Mouse (Mus musculus): Measurements from ENCODE around the gene Mia2. TPM values are rescaled to one million over a fixed set of nuclear protein-coding genes. Genes with fewer than 3 reads are reported as not detected.

Mia2 gene
- total and polyA plus RNA-seq, 2 experiments = 87.2 to 268 TPM

DNA sequence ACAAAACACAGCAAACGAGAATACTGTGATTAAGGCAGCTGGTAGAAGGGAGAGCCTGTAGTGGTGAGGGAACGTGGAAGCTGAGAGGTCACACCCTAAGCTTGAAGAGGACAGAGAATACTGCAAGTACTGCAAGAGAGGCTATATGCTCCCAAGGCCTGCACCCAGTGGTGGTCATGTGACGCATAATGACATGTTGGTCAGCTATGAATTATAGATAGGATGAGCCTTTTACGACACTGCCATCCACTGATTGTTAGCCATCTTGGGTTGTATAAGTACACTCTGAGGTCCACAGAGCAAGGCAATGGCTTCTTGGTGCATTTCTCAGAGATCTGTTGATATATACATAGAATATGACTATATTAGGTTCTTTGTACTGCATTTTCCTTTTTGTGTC lies 71.0 kb downstream of the Mia2 start:
- TF ChIP-seq POLR2A (IDR thresholded peaks at IDR 0.05; ENCODE audit: extremely low read depth, insufficient read depth, low read length) = no peak
- no peak for TF ChIP-seq CTCF (IDR thresholded peaks at IDR 0.05; ENCODE audit: low read depth, low read length)
- H3K9ac ChIP-seq (ENCODE audit: low read depth, low read length) = no peak overlapping the region
- no peak for DNase-seq (ENCODE audit: extremely low read depth, low read depth, low spot score)
- no peaks in the 10 kb centered on the region; the same call in 1 of the 2 replicates for H3K79me2 ChIP-seq (ENCODE audit: control insufficient read depth, insufficient read depth, low read length)
- 93% methylated on average over 4 of the region's 4 CpGs for WGBS
- no peaks in the 10 kb centered on the region for H3K4me1 ChIP-seq (ENCODE audit: control insufficient read depth, insufficient read depth, low read length)
- H3K27me3 ChIP-seq (ENCODE audit: control insufficient read depth, insufficient read depth, low read length) = no peaks in the 10 kb centered on the region
- H3K36me3 ChIP-seq (ENCODE audit: control insufficient read depth, insufficient read depth, low read length) = peaks cover 76% of the 10 kb centered on the region
- H3K27ac ChIP-seq (replicated peaks; ENCODE audit: insufficient read depth, low read depth, low read length) = no peak overlapping the region
- no peak overlapping the region for H3K4me3 ChIP-seq (ENCODE audit: insufficient read depth, low read depth, low read length)

DNA sequence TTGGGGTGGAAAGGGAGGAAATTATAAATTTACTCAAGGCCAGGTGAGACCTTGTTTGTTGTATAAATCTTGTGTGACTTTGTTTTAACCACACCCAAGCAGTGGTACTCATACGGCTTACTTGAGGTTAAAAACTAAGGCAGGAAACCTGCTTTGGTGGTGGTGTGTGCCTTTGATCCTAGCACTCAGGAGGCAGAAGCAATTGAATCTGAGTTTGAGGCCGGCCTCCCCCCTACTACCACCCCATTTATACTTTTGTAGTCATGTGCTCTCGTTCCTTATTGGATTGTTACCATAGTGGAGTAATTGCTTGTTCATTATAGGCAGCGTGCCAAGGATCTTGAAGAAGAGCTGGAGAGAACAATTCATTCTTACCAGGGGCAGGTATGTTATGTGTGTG lies 74.3 kb downstream of the Mia2 start:
- Histone ChIP-seq H3K79me2 (ENCODE audit: control insufficient read depth, insufficient read depth, low read length) (no peaks in the 10 kb centered on the region; the same call in 1 of the 2 replicates), H3K4me3 (ENCODE audit: insufficient read depth, low read depth, low read length) (no peak overlapping the region), H3K27me3 (ENCODE audit: control insufficient read depth, insufficient read depth, low read length) (no peaks in the 10 kb centered on the region), H3K36me3 (ENCODE audit: control insufficient read depth, insufficient read depth, low read length) (peaks cover 57% of the 10 kb centered on the region), H3K9ac (ENCODE audit: low read depth, low read length) (no peak overlapping the region), H3K27ac (replicated peaks; ENCODE audit: insufficient read depth, low read depth, low read length) (no peak overlapping the region), H3K4me1 (ENCODE audit: control insufficient read depth, insufficient read depth, low read length) (no peaks in the 10 kb centered on the region)
- no peak for DNase-seq (ENCODE audit: extremely low read depth, low read depth, low spot score)
- WGBS = 86% methylated on average over 4 of the region's 4 CpGs
- TF ChIP-seq POLR2A (IDR thresholded peaks at IDR 0.05; ENCODE audit: extremely low read depth, insufficient read depth, low read length) (no peak), CTCF (IDR thresholded peaks at IDR 0.05; ENCODE audit: low read depth, low read length) (no peak)

GRCm38 (mm10) chr12:59177814-59178213 lies 82.2 kb downstream of the Mia2 start:
- no peak overlapping the region for H3K4me3 ChIP-seq (ENCODE audit: insufficient read depth, low read depth, low read length)
- TF ChIP-seq CTCF (IDR thresholded peaks at IDR 0.05; ENCODE audit: low read depth, low read length) = no peak
- TF ChIP-seq POLR2A (IDR thresholded peaks at IDR 0.05; ENCODE audit: extremely low read depth, insufficient read depth, low read length) = no peak
- H3K36me3 ChIP-seq (ENCODE audit: control insufficient read depth, insufficient read depth, low read length) = peaks cover 79% of the 10 kb centered on the region
- H3K4me1 ChIP-seq (ENCODE audit: control insufficient read depth, insufficient read depth, low read length) = no peaks in the 10 kb centered on the region
- 95% methylated on average over 3 of the region's 3 CpGs for WGBS
- H3K27ac ChIP-seq (replicated peaks; ENCODE audit: insufficient read depth, low read depth, low read length) = no peak overlapping the region
- DNase-seq (ENCODE audit: extremely low read depth, low read depth, low spot score) = no peak
- no peak overlapping the region for H3K9ac ChIP-seq (ENCODE audit: low read depth, low read length)
- 0 out of 2 replicates have a peak, but pooled peaks cover 8% of the 10 kb centered on the region for H3K79me2 ChIP-seq (ENCODE audit: control insufficient read depth, insufficient read depth, low read length)
- H3K27me3 ChIP-seq (ENCODE audit: control insufficient read depth, insufficient read depth, low read length) = no peaks in the 10 kb centered on the region

- Histone ChIP-seq H3K27me3 (ENCODE audit: control insufficient read depth, insufficient read depth, low read length) (no peaks in the 10 kb centered on the region), H3K27ac (replicated peaks; ENCODE audit: insufficient read depth, low read depth, low read length) (no peak overlapping the region), H3K4me3 (ENCODE audit: insufficient read depth, low read depth, low read length) (no peak overlapping the region), H3K79me2 (ENCODE audit: control insufficient read depth, insufficient read depth, low read length) (no peaks in the 10 kb centered on the region; the same call in 1 of the 2 replicates), H3K4me1 (ENCODE audit: control insufficient read depth, insufficient read depth, low read length) (peaks cover 3% of the 10 kb centered on the region; the same call in 1 of the 2 replicates), H3K36me3 (ENCODE audit: control insufficient read depth, insufficient read depth, low read length) (peaks cover 70% of the 10 kb centered on the region), H3K9ac (ENCODE audit: low read depth, low read length) (no peak overlapping the region)
- TF ChIP-seq CTCF (IDR thresholded peaks at IDR 0.05; ENCODE audit: low read depth, low read length) (no peak), POLR2A (IDR thresholded peaks at IDR 0.05; ENCODE audit: extremely low read depth, insufficient read depth, low read length) (no peak)
- 87% methylated on average over 12 of the region's 12 CpGs for WGBS
- no peak for DNase-seq (ENCODE audit: extremely low read depth, low read depth, low spot score)
Observed at GRCm38 (mm10) chr12:59188086-59188682, 92.6 kb downstream of the Mia2 start.

DNA sequence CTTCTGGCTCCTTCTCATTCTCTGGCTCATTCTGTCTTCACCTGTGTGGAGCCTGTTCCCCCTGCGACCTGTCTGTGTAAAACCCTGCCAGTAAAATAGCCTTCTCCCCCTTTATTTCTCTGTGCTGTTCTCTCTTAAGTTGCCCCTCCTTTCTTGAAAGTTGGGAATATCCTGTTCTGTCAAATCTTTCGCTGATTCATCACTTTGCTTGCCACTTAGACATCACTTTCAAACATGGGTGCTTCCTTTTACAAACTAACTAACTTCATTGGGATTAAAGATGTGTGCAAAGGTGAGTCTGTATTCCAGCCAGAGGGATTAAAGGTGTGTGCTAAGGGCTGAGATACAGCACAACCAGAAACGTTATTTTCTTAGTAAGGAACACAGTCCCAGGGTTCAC lies 98.0 kb downstream of the Mia2 start:
- H3K4me3 ChIP-seq (ENCODE audit: insufficient read depth, low read depth, low read length) = no peak overlapping the region
- DNase-seq (ENCODE audit: extremely low read depth, low read depth, low spot score) = peak; percentile 31
- H3K36me3 ChIP-seq (ENCODE audit: control insufficient read depth, insufficient read depth, low read length) = peaks cover 38% of the 10 kb centered on the region
- H3K4me1 ChIP-seq (ENCODE audit: control insufficient read depth, insufficient read depth, low read length) = peaks cover 17% of the 10 kb centered on the region
- TF ChIP-seq POLR2A (IDR thresholded peaks at IDR 0.05; ENCODE audit: extremely low read depth, insufficient read depth, low read length) = no peak
- no peak for TF ChIP-seq CTCF (IDR thresholded peaks at IDR 0.05; ENCODE audit: low read depth, low read length)
- H3K27ac ChIP-seq (replicated peaks; ENCODE audit: insufficient read depth, low read depth, low read length) = 0 out of 2 replicates have a peak overlapping the region, but pooled peaks have one; percentile 19
- H3K9ac ChIP-seq (ENCODE audit: low read depth, low read length) = no peak overlapping the region
- 63% methylated on average over 3 of the region's 3 CpGs for WGBS
- no peaks in the 10 kb centered on the region for H3K27me3 ChIP-seq (ENCODE audit: control insufficient read depth, insufficient read depth, low read length)
- no peaks in the 10 kb centered on the region for H3K79me2 ChIP-seq (ENCODE audit: control insufficient read depth, insufficient read depth, low read length)

DNA sequence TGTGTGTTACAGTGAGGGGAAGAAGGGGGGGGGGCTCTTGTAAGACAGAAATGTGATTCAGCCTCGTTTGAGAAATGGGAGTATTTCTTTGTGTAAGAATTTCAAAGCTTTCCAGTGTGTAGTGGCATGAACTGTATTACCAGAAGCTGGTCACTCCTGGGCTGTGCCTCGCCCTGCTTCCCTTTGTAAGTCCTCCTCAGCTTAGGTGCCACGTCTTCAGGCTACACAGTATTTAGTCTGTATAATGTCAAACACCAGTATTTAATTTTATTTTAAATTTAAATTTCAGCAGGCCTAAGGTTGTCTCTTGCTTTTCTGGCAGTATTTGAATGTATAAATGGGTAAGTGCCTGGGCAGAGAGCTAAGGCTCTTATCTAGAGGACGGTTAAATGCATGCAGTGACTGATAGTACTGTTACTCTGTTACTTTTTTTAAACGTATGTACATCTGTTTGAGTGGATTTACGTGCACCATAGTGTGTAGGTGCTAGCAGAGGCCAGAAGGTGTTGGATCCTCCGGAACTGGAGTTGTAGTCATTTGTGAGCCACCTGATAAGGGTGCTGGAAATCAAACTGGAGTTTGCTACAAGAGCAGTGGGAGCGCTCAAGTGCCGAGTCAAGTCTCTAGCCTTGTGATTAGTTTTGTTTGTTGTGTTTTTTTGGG lies 98.9 kb downstream of the Mia2 start:
- peaks cover 37% of the 10 kb centered on the region for H3K36me3 ChIP-seq (ENCODE audit: control insufficient read depth, insufficient read depth, low read length)
- H3K27ac ChIP-seq (replicated peaks; ENCODE audit: insufficient read depth, low read depth, low read length) = peak overlapping the region; percentile 79
- no peaks in the 10 kb centered on the region for H3K27me3 ChIP-seq (ENCODE audit: control insufficient read depth, insufficient read depth, low read length)
- H3K9ac ChIP-seq (ENCODE audit: low read depth, low read length) = peak overlapping the region; percentile 12; the same call in 1 of the 2 replicates
- no peak for DNase-seq (ENCODE audit: extremely low read depth, low read depth, low spot score)
- TF ChIP-seq CTCF (IDR thresholded peaks at IDR 0.05; ENCODE audit: low read depth, low read length) (no peak), POLR2A (IDR thresholded peaks at IDR 0.05; ENCODE audit: extremely low read depth, insufficient read depth, low read length) (no peak)
- H3K4me3 ChIP-seq (ENCODE audit: insufficient read depth, low read depth, low read length) = no peak overlapping the region
- peaks cover 17% of the 10 kb centered on the region for H3K4me1 ChIP-seq (ENCODE audit: control insufficient read depth, insufficient read depth, low read length)
- 29% methylated on average over 9 of the region's 9 CpGs for WGBS
- no peaks in the 10 kb centered on the region for H3K79me2 ChIP-seq (ENCODE audit: control insufficient read depth, insufficient read depth, low read length)
